Mouse (Mus musculus) layer of hippocampus, adult 11-12 months (tissue): ENCODE measurements around the gene Sftpa1.

ENCODE experiments used
- DNase-seq: peaks from one replicate; pipeline ENCODE4 v3.0.0; 2022; ENCODE audit warnings: low spot score

Gene Sftpa1

DNA sequence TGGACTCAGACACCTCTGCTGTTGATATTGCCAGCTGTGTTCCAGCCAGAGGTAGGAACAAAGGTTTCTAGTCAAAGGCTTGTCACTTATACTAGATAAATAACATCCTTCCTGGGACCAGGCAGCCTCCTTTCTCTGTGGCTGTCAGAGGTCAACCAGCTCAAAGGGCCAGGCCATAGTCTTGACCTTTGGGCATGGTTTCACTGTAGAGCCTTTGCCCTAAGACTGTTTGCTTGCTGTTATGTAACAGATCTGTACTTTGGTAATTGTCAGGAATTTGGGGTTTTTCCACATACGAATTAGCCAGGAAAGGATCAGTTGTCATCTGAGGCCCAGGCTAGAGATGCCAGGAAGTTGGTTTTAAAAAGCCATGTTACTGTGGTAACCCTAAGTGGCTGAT lies 29.2 kb downstream of the Sftpa1 start:
- no peak for DNase-seq

DNA sequence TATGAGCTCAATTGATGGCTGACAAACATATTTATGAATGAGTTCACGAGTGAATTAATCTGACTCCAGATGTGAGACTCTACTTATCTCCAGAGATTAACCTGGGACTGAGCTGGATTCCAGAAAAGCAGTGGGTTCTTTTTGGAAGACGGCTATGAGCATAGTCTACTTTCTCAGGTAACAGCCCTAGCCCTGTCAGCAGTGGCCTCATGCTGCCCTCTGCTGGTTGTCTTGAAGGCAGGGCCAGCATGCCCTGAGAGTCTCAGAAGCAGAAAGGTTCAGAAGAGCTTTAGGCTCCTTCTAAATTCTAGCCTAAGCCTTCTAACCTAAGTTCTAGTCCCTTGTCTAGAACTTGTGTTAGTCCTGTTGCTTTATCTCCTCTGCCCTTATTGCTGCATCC lies 31.1 kb downstream of the Sftpa1 start:
- peak; percentile 22 for DNase-seq

DNA sequence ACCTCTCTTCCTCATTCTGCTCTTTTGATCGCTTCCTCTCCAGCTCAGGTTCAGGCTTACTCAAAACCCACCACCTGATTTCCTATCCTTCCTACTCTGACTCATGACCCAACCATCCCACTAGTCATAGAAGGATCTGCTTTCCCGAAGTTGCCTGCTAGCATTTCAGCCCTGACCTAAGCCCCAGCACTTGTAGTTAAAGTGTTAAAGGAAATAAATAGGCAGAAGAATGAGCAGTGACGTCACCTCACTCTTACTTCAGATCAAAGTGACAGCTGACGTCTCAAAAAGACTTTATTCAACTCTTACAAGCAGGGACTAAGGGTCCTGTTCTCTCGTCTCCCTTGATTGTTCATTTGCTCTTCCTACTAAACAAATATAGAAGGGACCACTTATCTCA lies 35.7 kb downstream of the Sftpa1 start:
- no peak for DNase-seq

DNA sequence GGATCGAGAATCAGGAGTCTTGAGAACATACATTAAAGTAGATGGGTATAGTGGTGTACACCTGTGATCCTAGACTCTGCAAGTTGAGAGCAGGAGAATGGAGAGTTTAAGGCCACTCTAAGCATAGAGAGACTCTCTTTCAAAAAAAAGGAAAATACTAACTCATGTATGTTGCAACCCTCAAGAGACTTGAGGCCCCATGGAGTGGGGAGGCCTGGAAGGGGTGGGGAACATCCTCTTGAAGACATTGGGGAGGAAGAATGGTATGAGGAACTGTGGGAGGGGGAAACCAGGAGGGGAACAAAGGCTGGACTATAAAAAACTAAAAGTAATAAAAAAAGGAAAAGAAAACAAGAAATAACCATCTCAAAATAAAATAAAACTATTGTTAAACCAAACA lies 37.0 kb downstream of the Sftpa1 start:
- no peak for DNase-seq

DNA sequence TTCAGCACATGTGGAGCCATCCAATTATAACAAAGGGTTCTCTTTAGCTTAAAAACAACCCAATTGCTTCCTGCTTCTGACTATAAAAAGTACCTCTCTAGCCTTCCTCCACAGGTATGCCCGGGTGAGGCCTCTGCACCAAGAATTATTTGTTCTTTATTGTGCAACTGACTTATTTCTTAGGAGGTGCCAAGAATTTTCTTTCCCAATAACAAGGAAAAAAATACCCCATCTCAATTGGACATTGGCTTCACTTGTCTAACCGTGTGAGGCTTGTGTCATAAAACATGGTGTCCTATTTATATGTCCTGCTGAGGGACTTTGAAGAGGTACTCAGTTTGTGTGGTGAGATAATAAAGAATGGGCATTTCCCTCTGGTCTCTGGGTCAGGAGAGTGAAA lies 38.9 kb downstream of the Sftpa1 start:
- DNase-seq = no peak

DNA sequence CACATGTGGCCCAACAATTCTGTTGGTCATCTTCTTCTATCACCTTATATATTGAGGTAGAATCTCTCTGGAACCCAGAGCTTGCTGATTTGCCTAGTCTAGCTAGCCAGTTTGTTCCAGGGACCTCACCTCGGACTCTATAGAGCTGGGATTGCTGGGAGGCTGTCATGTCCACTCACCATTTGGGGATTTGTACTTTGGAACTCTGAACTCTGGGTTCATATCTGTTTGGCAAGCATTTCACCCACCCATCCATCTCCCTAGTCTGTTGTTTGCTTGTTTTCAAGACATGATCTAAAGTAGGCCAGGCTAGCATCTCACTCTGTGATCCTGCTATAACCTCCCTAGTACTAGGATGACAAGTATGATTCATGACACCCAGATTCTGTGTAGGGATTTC lies 43.2 kb downstream of the Sftpa1 start:
- no peak for DNase-seq

DNA sequence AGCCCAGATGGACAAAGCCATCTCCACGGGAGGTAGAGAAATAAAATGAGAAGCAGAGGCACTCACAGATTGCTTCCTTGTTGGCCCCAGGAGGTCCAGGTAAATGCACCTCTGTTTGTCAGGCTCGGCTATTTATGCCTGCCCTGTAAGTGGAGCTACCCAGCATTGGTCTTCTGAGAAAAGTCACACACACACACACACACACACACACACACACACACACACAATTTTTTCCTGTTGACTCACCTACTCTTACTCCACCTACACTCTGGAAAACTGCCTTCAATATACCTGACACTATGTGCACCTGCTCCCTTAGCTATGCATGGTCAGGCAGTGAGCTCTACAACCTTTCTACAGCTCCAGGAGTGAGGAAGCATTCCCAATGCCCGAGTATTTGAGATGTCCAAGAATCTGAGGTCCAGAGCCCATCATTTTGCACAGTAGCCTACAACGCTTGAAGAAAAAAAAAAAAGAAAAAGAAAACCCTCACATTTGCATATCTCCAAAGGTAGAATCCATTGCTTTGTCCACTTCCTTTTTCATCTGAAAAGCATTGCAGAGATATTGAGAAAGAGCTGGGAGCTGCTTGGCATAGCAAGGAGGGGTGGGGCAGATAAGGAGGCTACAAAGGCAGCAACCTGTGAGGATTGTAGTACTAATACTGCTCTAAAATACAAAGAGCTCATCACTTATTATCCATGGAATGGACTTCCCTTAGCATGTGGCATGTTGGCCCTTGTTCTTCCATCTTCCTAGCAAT lies 53.7 kb downstream of the Sftpa1 start, which contains the start of gene Sftpd:
Sftpd (minus strand) TSS at position 91 of the 763 bp plus-strand sequence.
- DNase-seq = no peak
